Mouse (Mus musculus) MEL (cell line): Measurements from ENCODE around the gene Commd3.

Experiments
- CTCF ChIP-seq, 3 experiments: IDR thresholded peaks in 2 of 3; conservative IDR thresholded peaks in 1 of 3; 2 replicates each; pipeline ENCODE4 v1.5.1; 2011 to 2012; ENCODE audit warnings: low read length in 3 of 3, low read depth in 2 of 3, mild to moderate bottlenecking in 2 of 3, improper control_type of control experiment in 1 of 3, inconsistent platforms in 1 of 3, mixed read lengths in 1 of 3, moderate library complexity in 1 of 3; ENCODE audit not compliant: control insufficient read depth in 1 of 3, insufficient read depth in 1 of 3, poor library complexity in 1 of 3, severe bottlenecking in 1 of 3
- GATA1 ChIP-seq: IDR thresholded peaks from 2 replicates; pipeline ENCODE4 v1.6.1; 2011; ENCODE audit warnings: low read depth, low read length, improper control_type of control experiment
- RAD21 ChIP-seq: IDR thresholded peaks from 2 replicates; pipeline ENCODE4 v1.6.1; 2011; ENCODE audit warnings: mild to moderate bottlenecking, low read depth, low read length, improper control_type of control experiment

GRCm38 (mm10) chr2:18693871-18694610 is 21.9 kb downstream of the Commd3 start, which contains the start of gene Spag6:
- no peak for TF ChIP-seq GATA1
- no peak; the same call in 1 of the 2 replicates for TF ChIP-seq RAD21
- no peak for TF ChIP-seq CTCF (IDR thresholded peaks at IDR 0.05 in 2 of 3, conservative IDR thresholded peaks at IDR 0.05 in 1 of 3; ENCODE audit: control insufficient read depth in 1 of 3, insufficient read depth in 1 of 3, low read depth in 2 of 3, low read length in 3 of 3, poor library complexity in 1 of 3, severe bottlenecking in 1 of 3)
